Mouse (Mus musculus): ENCODE measurements around the gene Rhbdf2.
A peak's percentile ranks its signal among the peaks of the same experiment; 100 is the strongest.

Rhbdf2 gene

GRCm38 (mm10) chr11:116552194-116552593, 74.6 kb downstream of the Rhbdf2 start:
- no peak for DNase-seq (ENCODE audit: low spot score)

- DNase-seq (ENCODE audit: low spot score) = peak; percentile 90
Observed at GRCm38 (mm10) chr11:116550748-116551147, 76.1 kb downstream of the Rhbdf2 start.

- no peak for DNase-seq (ENCODE audit: low spot score)
Observed at GRCm38 (mm10) chr11:116549273-116550038, 77.4 kb downstream of the Rhbdf2 start.

DNA sequence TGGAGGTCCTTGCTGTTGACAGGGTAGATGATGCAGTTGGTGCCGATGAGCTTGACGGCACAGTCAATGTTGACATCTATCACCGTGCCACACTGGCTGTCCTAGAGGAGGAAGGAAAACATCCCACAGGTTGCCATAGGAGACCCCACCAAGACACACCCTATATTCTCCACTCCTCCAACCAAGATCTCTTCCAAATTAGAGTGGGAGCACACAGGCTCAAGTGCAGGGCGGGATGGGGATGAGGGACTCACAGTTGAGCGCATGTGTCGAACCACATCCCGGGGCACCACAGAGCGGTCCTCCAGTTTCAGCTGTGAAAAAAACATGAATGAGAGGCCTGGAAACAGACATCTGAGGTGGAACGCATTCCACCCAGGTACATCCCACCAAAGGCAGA, 78.0 kb downstream of the Rhbdf2 start:
- no peak for DNase-seq (ENCODE audit: low spot score)

Measured in adipocyte (in vitro differentiated cells).